Mouse (Mus musculus) thymus, adult 2 months (tissue): ENCODE measurements at regions not wholly inside any gene's neighbourhood (a gene's known extent, or its start where the extent isn't known, plus 50 kb on each side); places are given as distances from the start of the nearest gene placed in this dataset.

ENCODE experiments used
- DNase-seq: peaks from one replicate; pipeline ENCODE4 v3.0.0; 2021
- H3K27ac ChIP-seq: fragments of 200-500 bp; 2 replicates; pipeline ENCODE4 v1.5.1; 2012; ENCODE audit warnings: low read length, control low read depth; ENCODE audit not compliant: control insufficient read depth, insufficient read depth
- H3K27me3 ChIP-seq: fragments of 200-500 bp; 2 replicates; pipeline ENCODE4 v1.6.1; 2012; ENCODE audit warnings: mild to moderate bottlenecking, low read length, moderate library complexity, mixed read lengths; ENCODE audit not compliant: control insufficient read depth, insufficient read depth
- H3K36me3 ChIP-seq: fragments of 200-500 bp; 2 replicates; pipeline ENCODE4 v1.6.1; 2012; ENCODE audit warnings: mild to moderate bottlenecking, low read length, moderate library complexity; ENCODE audit not compliant: control insufficient read depth, insufficient read depth
- H3K4me1 ChIP-seq: fragments of 200-500 bp; replicated peaks from 2 replicates; pipeline ENCODE4 v1.6.1; 2012; ENCODE audit warnings: low read length; ENCODE audit not compliant: control insufficient read depth, insufficient read depth
- H3K4me3 ChIP-seq: fragments of 200-500 bp; 2 replicates; pipeline ENCODE4 v1.5.1; 2012; ENCODE audit warnings: mild to moderate bottlenecking, low read length, control low read depth, moderate library complexity; ENCODE audit not compliant: control insufficient read depth, insufficient read depth
- CTCF ChIP-seq: fragments of 200-500 bp; IDR thresholded peaks from 2 replicates; pipeline ENCODE4 v1.5.1; 2012; ENCODE audit warnings: mild to moderate bottlenecking, control low read depth, low read length, moderate library complexity, borderline replicate concordance; ENCODE audit not compliant: control insufficient read depth, poor library complexity, insufficient read depth; ENCODE audit errors: extremely low read depth
- POLR2A ChIP-seq: fragments of 200-500 bp; IDR thresholded peaks from 2 replicates; pipeline ENCODE4 v1.6.1; 2012; ENCODE audit warnings: mild to moderate bottlenecking, low read length, control low read depth, moderate library complexity; ENCODE audit not compliant: control insufficient read depth, poor library complexity, insufficient read depth; ENCODE audit errors: extremely low read depth
- WGBS: fragments of 180-500 bp; shearing (Covaris S2); methylation state at CpG from one replicate; pipeline ENCODE4 v1.1.7; 2018; 5-methylcytosine and 5-hydroxymethylcytosine counted together

- 93% methylated on average over 8 of the region's 8 CpGs for WGBS
- TF ChIP-seq CTCF: no peak
- no peak for TF ChIP-seq POLR2A
- Histone ChIP-seq H3K27ac (no peak overlapping the region), H3K36me3 (no peaks in the 10 kb centered on the region), H3K27me3 (no peaks in the 10 kb centered on the region), H3K4me1 (no peaks in the 10 kb centered on the region), H3K4me3 (no peak overlapping the region)
- no peak for DNase-seq
Observed at GRCm38 (mm10) chr4:31648631-31649368, 315.1 kb upstream of the Map3k7 start.

- no peak for DNase-seq
- Histone ChIP-seq H3K27ac (no peak overlapping the region), H3K36me3 (no peaks in the 10 kb centered on the region), H3K4me3 (no peak overlapping the region), H3K4me1 (no peaks in the 10 kb centered on the region), H3K27me3 (no peaks in the 10 kb centered on the region)
- TF ChIP-seq POLR2A (no peak), CTCF (no peak)
- WGBS: 95% methylated on average over 11 of the region's 11 CpGs
Observed at GRCm38 (mm10) chr4:31655364-31656106, 308.4 kb upstream of the Map3k7 start.

- no peaks in the 10 kb centered on the region for H3K4me1 ChIP-seq
- H3K36me3 ChIP-seq: no peaks in the 10 kb centered on the region
- no peak for DNase-seq
- H3K27me3 ChIP-seq: no peaks in the 10 kb centered on the region
- H3K4me3 ChIP-seq: no peak overlapping the region
- TF ChIP-seq CTCF (no peak), POLR2A (no peak)
- WGBS: 93% methylated on average over 8 of the region's 8 CpGs
- no peak overlapping the region for H3K27ac ChIP-seq
Observed at GRCm38 (mm10) chr4:31656111-31656510, 307.8 kb upstream of the Map3k7 start.

- Histone ChIP-seq H3K27me3 (no peaks in the 10 kb centered on the region), H3K4me3 (no peak overlapping the region), H3K36me3 (no peaks in the 10 kb centered on the region), H3K4me1 (no peaks in the 10 kb centered on the region), H3K27ac (no peak overlapping the region)
- no peak for TF ChIP-seq CTCF
- TF ChIP-seq POLR2A: no peak
- 79% methylated on average over 5 of the region's 5 CpGs for WGBS
- DNase-seq: no peak
Observed at GRCm38 (mm10) chr4:31658820-31659219, 305.1 kb upstream of the Map3k7 start.

- no peak for DNase-seq
- Histone ChIP-seq H3K4me1 (no peaks in the 10 kb centered on the region), H3K4me3 (no peak overlapping the region), H3K27me3 (no peaks in the 10 kb centered on the region), H3K27ac (no peak overlapping the region), H3K36me3 (no peaks in the 10 kb centered on the region)
- WGBS: 86% methylated on average over 4 of the region's 4 CpGs
- TF ChIP-seq CTCF (no peak), POLR2A (no peak)
Observed at GRCm38 (mm10) chr4:31660896-31661295, 303.0 kb upstream of the Map3k7 start.

- TF ChIP-seq CTCF (no peak), POLR2A (no peak)
- Histone ChIP-seq H3K27ac (no peak overlapping the region), H3K4me1 (no peaks in the 10 kb centered on the region), H3K4me3 (no peak overlapping the region), H3K27me3 (no peaks in the 10 kb centered on the region), H3K36me3 (no peaks in the 10 kb centered on the region)
- 91% methylated on average over 6 of the region's 6 CpGs for WGBS
- no peak for DNase-seq
Observed at GRCm38 (mm10) chr4:31671530-31672170, 292.2 kb upstream of the Map3k7 start.
